Mouse (Mus musculus): ENCODE measurements around the gene Rbm17.
"Not testable (repeated sequence)": the region's sequence is repeated elsewhere in the genome, so short reads cannot be mapped to it uniquely, and the experiment has no call there.

Rbm17 gene

GRCm38 (mm10) chr2:11604053-11604452 lies at the start of gene Rbm17:
Gene Rbm17 (minus strand): TSS chr2:11604153.
- DNase-seq = no peak

DNA sequence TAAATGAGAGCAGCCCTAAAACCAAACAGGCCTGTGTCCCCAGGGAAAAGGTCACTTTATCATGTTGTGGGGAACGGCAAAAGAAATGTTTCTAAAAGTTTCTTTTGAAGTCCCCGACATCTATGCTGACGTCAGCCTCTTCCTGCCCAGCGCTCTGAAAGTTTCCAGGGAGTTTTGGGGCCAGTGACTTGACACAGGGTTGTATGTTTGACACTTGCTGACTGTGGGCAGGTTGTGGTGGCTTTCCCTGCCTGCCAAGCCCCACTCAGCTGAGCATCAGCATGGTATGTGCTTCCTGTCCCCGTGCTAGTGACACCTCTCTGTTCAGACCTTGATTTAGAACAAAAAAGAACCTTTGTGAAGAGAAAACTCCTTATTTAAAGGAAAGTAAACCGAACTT lies 49.4 kb upstream of the Rbm17 start:
- no peak for DNase-seq

DNA sequence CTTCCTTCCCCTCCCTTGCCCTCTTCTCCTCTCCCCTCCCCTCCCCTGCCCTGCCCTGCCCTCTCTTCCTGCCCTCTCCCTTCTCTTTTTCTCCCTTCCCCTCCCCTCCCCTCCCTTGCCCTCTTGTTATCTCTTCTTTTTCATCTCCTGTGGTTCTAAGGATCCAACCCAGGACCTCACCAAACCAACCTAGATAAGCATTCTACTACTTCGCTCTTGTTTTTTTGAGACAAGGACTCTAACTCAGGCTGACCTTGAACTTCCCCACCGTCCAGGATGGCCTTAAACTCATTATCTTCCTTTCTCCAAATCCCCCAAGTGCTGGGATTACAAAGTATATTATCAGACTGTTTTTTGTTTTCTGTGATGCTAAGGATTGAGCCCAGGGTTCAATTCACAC lies 48.8 kb upstream of the Rbm17 start:
- DNase-seq = no peak

DNA sequence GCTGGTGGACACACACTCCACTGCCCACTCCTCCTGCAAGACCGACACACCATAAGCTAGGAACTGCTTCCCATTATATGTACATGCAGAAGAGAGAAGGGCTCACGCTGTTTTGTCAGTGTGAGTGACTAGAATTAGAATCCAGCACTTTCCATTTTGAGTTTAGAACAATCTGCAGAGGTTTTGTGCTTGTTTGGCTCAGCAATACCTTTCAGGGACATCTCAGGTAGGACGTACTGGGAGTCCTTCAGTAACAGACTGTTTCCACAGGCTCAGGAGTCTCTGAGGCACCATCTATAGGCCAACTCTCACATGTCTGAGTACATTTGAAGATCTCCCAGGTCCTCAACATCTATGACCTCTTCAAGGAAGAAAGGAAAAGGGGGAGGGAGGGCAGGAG lies 48.2 kb upstream of the Rbm17 start:
- no peak for DNase-seq

- DNase-seq = no peak
Observed at GRCm38 (mm10) chr2:11651476-11651875, 47.5 kb upstream of the Rbm17 start.

- no peak for DNase-seq
Observed at GRCm38 (mm10) chr2:11645297-11645696, 41.3 kb upstream of the Rbm17 start.

GRCm38 (mm10) chr2:11644057-11644456 lies 40.1 kb upstream of the Rbm17 start:
- DNase-seq = no peak

- DNase-seq = no peak
Observed at GRCm38 (mm10) chr2:11642451-11642941, 38.5 kb upstream of the Rbm17 start, which contains the start of gene Il2ra. Gene Il2ra (plus strand): TSS chr2:11642807.

DNA sequence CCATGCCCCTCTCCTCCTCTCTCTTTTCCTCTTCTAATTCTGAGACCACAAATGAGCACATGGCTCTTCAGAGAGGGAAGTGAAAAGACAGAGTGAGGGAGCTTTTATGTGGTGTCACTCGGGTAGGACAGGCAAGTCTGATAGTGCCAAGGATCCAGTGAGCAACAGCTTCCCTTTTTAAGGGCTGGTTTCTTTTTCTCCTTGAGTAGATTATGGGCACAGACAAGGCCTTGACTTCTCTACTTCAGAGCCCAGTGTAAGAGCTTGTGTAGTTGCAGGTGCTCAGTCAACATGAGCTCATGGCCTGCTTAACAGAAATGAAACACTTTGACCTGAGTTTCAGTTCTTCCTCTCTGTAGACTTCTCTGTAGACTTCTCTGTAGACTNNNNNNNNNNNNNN lies 33.2 kb upstream of the Rbm17 start:
- peak; percentile 44 for DNase-seq

DNA sequence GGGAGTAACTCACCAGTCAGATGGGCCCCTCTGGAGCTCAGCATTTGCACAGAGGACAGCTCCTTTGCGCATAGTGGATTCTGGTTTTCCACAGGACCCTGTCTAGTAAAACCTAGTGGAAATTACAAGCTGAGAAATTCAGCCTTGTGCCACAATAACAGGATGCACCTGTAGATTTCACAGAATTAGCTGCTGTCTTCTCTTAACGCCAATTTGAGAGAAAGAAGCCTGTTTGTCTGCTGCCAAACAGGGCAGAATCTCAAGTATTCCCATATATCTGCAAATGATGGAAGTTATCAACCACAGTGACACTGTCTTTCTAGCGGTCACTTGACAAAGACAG lies 32.2 kb upstream of the Rbm17 start:
- DNase-seq = no peak

DNA sequence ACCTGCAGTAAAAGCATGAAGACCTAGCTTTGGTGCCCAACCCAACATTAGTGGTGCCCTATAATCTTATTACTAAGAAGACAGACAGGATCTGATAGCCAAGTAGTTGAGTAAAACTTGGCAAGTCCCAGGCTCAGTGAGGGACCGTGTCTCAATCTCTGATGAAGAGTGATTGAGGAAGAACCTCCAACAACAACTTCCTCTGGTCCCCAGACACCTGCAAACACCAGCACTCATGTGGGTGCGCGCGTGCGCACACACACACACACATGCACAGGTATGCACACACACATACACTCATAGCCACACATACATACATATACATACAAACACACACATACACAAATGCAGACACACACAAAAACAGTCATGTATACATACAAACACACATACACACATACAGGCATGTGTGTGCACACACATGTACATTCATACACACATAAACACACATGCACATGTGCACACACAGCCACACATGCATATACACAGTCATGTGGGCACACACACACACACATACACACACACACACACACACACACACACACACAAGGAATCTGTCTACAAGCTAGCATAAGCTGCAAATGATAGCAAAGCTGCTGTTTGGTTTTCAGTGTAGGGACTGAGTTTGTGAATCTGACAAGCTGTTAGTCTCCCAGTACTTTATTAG lies 31.7 kb upstream of the Rbm17 start:
- DNase-seq = no peak

- DNase-seq = no peak
Observed at GRCm38 (mm10) chr2:11635035-11635434, 31.1 kb upstream of the Rbm17 start.

GRCm38 (mm10) chr2:11625890-11626289 lies 21.9 kb upstream of the Rbm17 start, which contains the start of gene Gm17490:
Gene Gm17490 (minus strand): TSS chr2:11626264.
- no peak for DNase-seq

GRCm38 (mm10) chr2:11623726-11624125 lies 19.8 kb upstream of the Rbm17 start:
- DNase-seq = no peak

GRCm38 (mm10) chr2:11623173-11623572 lies 19.2 kb upstream of the Rbm17 start:
- DNase-seq = no peak

GRCm38 (mm10) chr2:11619598-11619997 lies 15.6 kb upstream of the Rbm17 start:
- DNase-seq = no peak

DNA sequence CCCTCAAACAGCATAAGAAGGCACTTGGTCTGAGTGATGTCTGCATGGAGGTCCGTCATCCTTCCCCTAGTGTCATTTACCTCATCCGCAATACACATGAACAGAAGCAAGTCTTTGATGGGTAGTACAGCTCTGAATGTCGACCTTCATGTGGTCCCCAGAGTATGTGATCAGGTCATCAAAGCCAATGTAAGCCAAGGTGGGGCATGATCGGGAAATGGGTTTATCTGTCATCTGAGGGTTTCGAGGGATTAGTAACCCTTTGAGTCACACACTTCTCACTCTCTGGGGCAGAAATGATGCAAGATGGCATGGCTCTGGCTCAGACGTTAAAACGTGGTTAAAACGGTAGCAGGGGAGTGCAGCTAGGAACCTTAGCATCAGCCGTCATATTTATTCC lies 12.9 kb upstream of the Rbm17 start:
- DNase-seq = no peak

- not testable (repeated sequence) for DNase-seq
Observed at GRCm38 (mm10) chr2:11612939-11613338, 9.0 kb upstream of the Rbm17 start.

- DNase-seq = not testable (repeated sequence)
Observed at GRCm38 (mm10) chr2:11606718-11607117, 2.8 kb upstream of the Rbm17 start.

GRCm38 (mm10) chr2:11604911-11605310 lies 958 bp upstream of the Rbm17 start:
- no peak for DNase-seq

- peak; percentile 94 for DNase-seq
Observed at GRCm38 (mm10) chr2:11602506-11603489, 1.2 kb downstream of the Rbm17 start.

- DNase-seq = no peak
Observed at GRCm38 (mm10) chr2:11601795-11602194, 2.2 kb downstream of the Rbm17 start.

DNA sequence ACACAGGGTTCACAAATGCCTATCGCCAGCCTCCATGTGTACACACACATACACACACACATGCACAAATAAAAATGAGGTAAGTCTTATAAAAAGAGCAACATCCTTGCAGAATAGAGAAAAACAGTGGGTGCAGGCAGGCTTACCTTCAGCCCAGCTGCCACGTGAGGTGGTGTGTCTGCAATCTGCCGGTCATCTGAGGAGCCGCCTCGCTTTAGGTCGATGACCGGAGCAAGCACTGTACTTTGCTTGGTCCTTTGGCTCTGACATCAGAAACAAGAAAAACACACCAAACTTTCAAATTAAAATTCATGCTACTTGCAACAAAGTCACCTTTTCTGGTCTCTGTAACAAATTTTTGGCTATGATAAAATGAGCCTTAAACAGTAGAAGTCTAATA lies 6.0 kb downstream of the Rbm17 start:
- no peak for DNase-seq

DNA sequence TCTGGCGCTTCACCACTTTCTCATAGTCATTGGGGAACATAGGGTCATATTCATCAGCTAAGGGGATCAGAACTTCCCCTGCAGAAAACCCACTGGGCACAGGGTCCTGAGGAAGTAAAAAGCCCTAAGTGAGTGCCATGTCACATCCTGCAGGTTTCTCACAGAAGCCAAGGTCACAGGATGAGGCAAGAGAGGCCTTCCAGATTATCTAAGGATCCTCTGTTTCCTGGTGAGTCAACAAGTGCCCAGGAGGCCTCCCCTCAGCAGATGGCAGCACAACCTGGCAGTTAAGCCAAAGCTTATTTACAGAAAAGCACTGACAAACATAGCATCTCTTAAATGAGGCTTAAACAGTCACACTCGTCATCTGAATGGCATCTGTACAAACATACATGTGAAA lies 7.3 kb downstream of the Rbm17 start:
- DNase-seq = no peak
